Mouse (Mus musculus) T-helper 17 cell (primary cell): ENCODE results near the gene Dpy19l3.

Source experiments
- in situ Hi-C, 2 experiments: fragments of 300-600 bp; cut with MboI, MseI; formaldehyde crosslinking; loops; 1 replicate in 1 of 2; 2 replicates in 1 of 2; pipeline ENCODE4 v1.15.1; 2025; ENCODE audit warnings: high pct_unique_total_duplicates in 2 of 2

Gene Dpy19l3

GRCm38 (mm10) chr7:35646317-35647081, 107.8 kb downstream of the Dpy19l3 start:
- in situ Hi-C loops = loop anchor here (10.0 kb wide), 2 partner anchors 1252 to 1402 kb away; partner anchors contain the start of gene Lsm14a (in 1 of the 2)

- in situ Hi-C loops = loop anchor here (10.0 kb wide), 2 partner anchors 1245 to 1395 kb away; partner anchors contain the start of gene Lsm14a (in 1 of the 2)
Measured at GRCm38 (mm10) chr7:35640072-35640471, 114.2 kb downstream of the Dpy19l3 start.

- in situ Hi-C loops = no loop called here
Measured at GRCm38 (mm10) chr7:35636874-35637273, 117.4 kb downstream of the Dpy19l3 start.

DNA sequence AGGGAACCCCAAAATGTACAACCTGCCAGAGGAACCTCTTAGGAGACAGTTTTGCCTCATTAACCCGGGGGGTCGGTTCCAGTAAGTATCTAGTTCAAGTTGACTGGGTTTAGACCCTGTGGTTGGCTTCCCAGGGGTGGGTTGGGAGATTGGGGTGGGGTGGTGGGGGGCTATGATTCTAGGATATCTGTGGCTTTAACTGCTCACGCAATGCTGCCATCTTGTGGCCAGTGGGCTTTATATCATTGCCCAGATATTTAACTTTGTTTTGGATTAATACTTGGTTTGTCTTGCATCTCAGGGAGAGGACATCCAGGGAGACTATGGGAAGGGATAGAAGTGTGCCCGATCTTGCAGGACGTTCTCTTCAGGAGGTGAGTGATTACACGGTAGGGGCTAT, 118.0 kb downstream of the Dpy19l3 start:
- in situ Hi-C loops = no loop called here
